Mouse (Mus musculus) left cerebral cortex, postnatal 36 days (tissue): Measurements from ENCODE around the gene Ppara. TPM values are rescaled to one million over a fixed set of nuclear protein-coding genes. Genes with fewer than 3 reads are reported as not detected.

Experiments used
- DNase-seq, 2 experiments: peaks; one replicate each; pipeline ENCODE4 v3.0.0; 2021 to 2022; ENCODE audit warnings: low spot score in 2 of 2, mixed read lengths in 1 of 2
- intact Hi-C: fragments of 180-260 bp; cut with DNase I; formaldehyde crosslinking; loops from one replicate; pipeline ENCODE4 v1.15.1; 2025
- microRNA-seq: library from miRNA; unstranded; fragments of <30 nt; microRNA quantifications from one replicate; pipeline ENCODE4 v1.2.0, GENCODE M21; 2022
- total RNA-seq, 2 experiments: library from RNA; stranded (reverse); gene quantifications; 2 replicates each; pipeline ENCODE4 v1.2.3; 2021

The Ppara gene
- total RNA-seq, 2 experiments from 2014 or later = 4.6 to 4.9 TPM

DNA sequence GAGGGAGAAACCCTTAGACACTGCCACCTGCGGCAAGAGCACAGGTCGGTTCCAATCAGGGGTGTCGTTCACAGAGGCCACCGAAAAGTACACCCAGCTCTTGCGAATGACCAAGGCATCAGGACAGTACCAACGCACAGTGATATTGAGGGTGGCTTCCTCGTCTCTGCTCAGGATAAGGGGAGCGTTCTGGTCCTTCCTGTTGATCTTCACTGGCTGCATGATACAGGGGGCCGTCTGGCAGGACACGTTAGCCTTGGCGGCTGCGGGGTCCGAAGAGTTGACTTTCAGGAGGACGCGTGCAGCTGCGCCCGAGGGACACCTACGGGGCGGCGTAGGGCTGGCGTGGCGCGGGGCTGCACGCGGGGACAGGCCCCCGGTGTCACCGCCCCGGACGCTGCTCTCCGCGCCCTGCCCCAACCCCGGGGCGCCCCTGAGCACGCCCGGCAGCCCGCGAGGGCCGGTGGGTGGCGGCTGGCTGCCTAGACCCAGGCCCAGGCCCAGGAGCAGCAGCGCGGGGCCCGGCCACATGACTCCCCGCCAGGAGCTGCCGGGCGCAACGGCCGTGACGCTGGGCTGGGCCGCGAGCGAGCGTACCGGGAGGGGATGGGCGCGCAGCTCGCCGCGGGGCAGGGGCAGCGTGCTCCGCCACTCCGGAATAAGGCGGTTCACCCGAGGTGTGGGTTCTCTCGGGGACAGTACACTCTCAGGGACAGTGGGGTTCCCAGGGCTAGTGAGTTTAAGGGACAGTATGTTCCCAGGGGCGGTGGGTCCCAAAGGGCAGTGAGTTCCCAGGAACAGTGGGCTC lies 86.6 kb downstream of the Ppara start, which contains the start of gene Pkdrej:
Gene Pkdrej (minus strand): TSS at position 532 of the 808 bp plus-strand sequence.
- DNase-seq = peak; percentile 52 to 56
- intact Hi-C loops = no loop called here

DNA sequence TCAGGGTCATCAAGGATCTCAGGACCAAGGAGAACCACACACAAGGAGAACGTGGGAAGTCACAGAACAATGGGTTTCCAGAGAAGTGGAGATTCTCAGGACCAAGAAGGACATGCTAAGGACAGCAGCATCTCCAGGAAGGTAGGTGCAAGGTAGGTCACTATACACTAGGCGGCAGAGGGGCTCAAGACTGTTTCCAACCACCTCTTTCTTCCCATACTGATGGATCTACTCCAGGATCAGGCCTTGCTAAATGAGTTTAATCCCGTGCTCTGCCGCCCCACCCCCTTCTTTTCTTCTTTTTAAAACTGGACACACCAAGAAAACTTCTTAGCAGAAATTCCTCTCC lies 87.2 kb downstream of the Ppara start:
- DNase-seq = no peak
- intact Hi-C loops = no loop called here

DNA sequence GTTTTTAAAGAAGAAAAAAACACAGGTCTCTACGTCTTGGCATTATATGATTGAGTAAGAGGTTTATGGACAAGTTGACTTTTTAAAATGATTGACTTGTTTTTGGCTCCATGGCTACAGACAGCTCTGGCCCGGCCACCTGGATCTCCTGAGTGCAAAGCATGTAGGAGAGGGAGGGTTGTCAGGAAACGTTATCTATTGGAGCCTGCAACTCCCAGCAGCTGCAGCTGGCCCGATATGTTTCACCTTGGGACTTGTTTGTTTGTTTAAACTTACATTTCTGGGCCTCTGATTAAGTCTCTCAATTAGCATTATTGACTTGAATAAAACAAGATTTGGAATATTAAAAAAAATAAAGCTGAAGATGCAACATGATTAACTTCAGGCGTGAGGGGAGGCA lies 91.9 kb downstream of the Ppara start:
- intact Hi-C loops = no loop called here
- no peak for DNase-seq

DNA sequence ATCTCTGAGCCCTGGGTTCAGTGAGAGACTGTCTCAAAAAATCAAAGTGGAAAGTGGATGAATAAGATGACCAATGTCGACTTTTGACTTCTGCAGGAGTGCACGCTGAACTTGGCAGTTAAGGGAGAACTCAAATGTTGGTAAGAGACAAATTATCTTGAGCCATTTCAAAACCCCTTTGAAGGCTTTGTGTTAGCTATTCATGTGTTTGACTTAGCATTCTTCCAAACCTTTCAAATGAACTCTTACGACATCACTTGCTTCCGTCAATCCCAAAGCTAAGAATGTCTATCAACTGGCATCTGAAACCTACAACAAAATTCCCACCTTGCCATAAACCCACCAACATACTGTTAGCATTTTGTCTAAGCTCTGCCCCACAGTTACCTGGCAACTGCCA lies 93.3 kb downstream of the Ppara start:
- intact Hi-C loops = no loop called here
- DNase-seq = no peak

DNA sequence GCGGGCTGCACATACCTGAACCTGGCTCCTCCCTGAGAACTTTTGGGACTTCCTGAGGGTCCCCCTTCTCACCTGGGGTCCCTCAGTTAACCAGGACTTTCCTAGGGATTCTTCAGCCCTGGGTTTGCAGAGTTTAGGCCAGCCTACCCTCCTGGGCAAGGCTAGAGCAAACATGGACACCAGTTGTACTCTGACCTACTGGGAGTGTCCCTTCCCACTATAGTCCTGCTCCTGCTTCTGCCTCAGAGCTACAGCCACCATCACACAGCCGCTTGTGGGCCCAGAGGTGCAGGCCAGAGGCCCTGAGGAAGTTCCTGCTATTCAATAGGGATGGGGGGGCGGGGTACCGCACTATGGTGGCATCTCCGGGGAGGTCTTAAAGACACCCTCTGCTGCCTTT lies 94.7 kb downstream of the Ppara start:
- intact Hi-C loops = no loop called here
- DNase-seq = no peak

DNA sequence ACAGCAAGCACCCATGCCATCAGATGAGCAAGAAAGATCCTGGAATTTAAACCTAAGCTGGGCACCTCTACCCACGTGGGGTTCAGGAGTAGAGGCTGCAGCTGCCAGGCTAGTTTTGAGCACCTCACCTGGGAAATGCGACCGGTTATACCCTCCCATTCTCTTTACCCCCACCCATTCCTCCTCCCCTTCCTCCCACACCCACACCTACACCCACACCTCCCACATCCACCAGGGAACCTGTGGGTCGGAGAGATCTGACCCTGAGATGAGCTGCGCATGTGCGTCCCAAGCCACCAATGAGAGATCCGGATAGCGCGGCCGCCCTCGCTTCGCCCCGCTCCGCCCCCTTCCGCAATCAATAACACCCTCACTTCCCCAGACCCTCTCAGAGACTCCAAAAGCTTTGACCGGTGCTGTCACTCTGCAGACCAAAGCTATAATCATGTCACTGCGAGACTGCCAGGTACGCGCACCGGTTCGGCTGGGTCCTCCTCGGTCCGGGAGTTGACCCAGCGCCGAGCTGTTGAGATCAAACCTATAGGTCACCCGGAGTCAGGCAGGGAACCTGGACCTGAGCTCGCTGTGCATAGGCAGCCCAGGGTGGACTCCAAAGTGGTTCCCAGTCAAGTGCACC lies 97.3 kb downstream of the Ppara start, which contains the start of gene Ttc38:
Gene Ttc38 (plus strand): TSS at position 353 of the 637 bp plus-strand sequence.
- intact Hi-C loops = no loop called here
- peak; percentile 80 to 81 for DNase-seq

DNA sequence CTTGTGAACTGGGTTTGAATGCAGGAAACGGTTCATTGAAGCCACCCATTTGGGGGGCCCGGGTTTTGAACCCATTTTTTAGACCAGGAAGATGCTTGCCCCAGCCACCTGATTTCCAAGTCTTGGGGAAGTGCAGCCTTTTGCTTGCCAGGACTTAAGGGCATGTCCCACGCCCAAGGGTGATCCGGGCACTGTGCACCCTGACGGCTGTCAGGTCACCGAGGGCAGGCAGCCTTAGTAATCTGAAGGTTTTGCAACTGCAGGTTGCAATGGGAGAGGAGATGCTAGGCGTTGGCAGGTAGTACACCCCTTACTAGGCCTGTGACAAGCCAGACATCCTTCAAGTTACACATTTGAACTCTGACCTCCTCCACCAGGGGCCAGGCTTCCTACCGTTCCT lies 97.8 kb downstream of the Ppara start:
- intact Hi-C loops = no loop called here
- no peak for DNase-seq

DNA sequence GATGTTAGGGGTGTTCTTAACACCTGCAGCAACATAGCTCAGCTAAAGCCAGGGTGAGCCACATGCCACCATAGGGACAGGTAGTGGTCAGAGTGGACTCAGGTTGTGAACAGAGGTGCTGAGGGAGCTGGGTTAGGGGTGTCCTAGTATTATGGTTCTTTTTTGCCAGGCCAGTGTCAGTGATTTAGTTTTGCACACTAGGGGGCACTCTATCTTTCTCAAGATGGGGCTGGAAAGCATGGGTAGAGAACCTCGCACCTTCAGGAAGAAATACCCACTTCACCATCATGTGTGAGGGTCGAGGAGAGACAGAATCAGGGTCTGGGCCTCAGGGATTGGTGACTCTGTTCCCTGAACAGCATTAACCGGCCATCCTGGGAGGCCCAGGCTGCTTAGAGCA lies 100.6 kb downstream of the Ppara start:
- no peak for DNase-seq
- intact Hi-C loops = no loop called here

DNA sequence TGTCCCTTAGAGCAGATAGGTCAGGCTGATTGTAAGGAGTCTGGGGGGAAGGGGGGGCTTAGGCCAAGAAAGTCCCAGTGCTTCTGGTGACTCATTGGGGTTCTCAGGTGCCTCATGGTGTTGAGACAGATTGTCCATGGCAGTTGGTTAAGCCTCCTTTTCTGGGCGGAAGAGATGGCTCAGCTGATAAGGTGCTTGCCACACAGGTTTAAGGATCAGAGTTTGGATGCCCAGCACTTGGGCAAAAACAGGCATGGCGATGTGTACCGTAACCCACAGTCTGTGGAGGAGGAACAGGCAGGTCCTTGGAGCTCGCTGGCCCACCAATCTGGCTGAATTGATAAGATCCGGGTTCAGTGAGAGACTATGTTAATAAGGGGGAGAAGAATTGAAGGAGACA lies 102.1 kb downstream of the Ppara start:
- no peak for DNase-seq
- intact Hi-C loops = no loop called here

DNA sequence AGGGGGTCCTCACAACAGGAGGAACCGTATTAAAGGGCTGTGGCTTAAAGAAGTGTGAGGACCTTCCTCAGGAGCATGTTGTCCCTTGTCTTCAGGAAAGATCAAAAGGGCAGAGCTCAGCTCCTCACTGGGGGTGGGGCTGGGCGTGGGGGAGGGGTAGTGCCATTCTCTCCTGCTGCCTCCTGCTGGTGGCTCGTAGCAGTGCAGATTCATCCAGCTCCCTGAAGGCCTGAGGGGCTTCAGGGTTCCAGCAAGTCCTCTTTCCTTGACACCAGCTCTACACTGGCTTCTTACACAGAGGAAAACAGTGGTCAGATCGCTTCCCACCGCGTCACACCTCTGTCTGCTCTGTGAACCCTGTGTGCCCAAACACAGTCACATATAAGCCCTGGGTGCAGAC lies 106.2 kb downstream of the Ppara start:
- DNase-seq = no peak
- intact Hi-C loops = no loop called here

DNA sequence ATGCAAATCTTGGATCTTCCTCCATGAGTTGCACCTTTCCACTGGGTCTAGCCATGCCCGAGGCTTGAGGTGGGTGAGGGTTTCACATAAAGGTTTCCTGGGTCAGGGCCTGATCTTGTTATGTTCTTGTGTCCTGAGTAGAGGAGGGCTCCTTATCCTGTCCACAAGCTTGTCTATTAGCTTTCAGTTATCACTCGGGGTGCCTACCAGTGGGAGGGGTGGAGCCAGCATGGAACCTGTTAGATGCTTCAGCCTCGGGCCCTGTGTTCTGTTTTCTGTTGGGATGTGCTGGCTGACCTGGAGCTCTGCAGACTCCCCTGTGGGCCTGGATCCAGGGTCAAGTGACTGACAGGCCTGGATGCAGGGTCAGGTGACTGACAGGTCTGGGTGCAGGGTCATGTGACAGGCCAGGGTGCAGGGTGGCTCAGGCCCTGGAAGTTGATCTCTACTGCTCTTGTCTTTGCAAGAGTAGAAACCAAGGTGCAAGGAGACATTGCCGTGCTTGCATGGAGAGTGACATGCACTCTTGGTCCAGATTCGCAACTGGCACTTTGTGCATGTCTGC lies 107.1 kb downstream of the Ppara start:
- DNase-seq = no peak
- intact Hi-C loops = no loop called here

DNA sequence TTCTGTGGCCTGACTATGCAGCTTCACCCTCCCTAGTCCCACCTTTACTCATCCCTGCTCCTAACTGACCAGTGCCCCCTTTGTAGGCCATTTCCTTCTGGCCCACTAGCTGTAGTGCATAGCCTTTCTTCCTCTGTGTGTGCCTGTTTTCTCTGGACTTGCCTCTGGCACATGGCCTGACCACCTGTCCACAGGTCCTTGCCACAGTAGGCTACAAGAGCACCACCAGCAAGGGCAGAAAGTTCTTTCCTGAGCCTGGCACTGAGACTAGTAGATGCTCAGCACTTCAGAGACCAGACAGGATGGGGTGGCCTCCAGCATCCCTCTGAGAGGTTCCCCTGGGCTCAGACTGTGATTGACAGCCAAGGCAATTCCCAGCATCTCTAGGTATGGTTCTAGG lies 110.3 kb downstream of the Ppara start:
- intact Hi-C loops = no loop called here
- no peak for DNase-seq

DNA sequence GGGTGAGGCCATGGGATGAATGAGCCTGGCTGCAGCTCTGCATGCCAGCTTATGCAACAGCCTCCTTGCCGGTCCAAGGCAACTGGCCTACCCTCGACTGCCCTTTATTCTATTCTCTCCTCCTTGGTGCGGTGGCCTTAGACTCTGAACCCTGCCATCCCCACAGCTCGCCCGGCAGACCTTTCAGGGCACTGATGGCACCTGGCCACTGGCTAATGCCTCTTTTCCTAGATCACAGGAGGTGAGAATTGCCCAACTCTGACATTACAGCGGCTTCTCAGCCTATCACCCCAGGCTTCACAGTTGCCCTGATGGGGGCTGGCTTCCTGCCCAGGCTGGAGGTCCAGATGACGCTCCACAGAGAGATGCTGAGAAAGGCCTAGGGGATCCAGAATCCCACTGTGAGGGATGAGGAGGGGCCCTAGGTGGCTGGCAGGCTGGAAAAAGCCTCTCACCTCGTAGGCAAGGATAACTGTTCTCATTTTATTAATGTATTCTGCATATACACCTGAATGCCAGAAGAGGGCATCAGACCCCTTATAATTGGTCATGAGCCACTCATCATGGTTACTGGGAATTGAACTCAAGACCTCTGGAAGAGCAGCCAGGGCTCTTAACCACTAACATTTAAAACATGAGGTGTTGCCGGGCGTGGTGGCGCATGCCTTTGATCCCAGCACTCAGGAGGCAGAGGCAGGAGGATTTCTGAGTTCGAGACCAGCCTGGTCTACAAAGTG lies 117.0 kb downstream of the Ppara start:
- no peak for DNase-seq
- intact Hi-C loops = no loop called here

Small RNA genes lying within 50 kb of the gene (microRNA-seq; reads per million reads assigned to microRNA genes)
- 75,766 reads per million, percentile 100 among the genes with 10 or more reads in this experiment for gene Mirlet7b
- gene Mirlet7c-2 = 1,924 reads per million, percentile 84 among the genes with 10 or more reads in this experiment

Other genes starting within 250 kb of the Ppara start
- not detected for gene 7530416G11Rik, start 231.8 kb upstream of the Ppara start, total RNA-seq
- gene Wnt7b, start 152.5 kb upstream of the Ppara start, total RNA-seq = 10 to 100 TPM; 34.0 to 35.9 TPM
- gene Cdpf1, start 76.7 kb downstream of the Ppara start, total RNA-seq = 10 to 100 TPM; 21.3 TPM
- 1 to 10 TPM in 1 of 2 experiments, under 1 TPM in 1; 0.77 to 1.2 TPM for gene Pkdrej, start 86.8 kb downstream of the Ppara start, total RNA-seq
- gene Ttc38, start 97.3 kb downstream of the Ppara start, total RNA-seq = 1 to 10 TPM; 5.1 to 6.9 TPM
- gene Gtse1, start 124.8 kb downstream of the Ppara start, total RNA-seq = under 1 TPM; 0.54 to 0.91 TPM
- gene Trmu, start 144.3 kb downstream of the Ppara start, total RNA-seq = 10 to 100 TPM; 28.8 to 29.7 TPM